In the genomic region with DNA sequence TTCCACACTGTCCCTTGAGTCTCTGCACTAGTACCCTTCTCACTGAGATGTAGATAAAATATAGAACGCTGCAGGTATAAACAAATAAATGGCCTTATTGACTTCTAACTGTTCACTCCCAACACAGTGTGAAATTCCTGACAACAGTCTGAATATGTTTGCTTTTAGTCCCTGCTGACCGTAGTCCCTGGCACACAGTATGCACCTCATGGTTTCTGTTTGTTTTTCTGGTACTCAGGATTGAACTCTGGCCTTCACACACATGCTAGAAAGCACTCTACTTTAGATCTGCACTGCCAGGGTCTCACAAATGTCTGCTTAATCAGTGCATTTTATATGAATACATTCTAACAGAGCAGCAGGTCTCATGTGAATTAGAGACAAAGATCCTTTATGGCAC, we compare ENCODE assay signal across 26 mouse cellular contexts.
"Had no signal": no experiment of that assay in that cellular context is flagged by ENCODE, and none has a peak within 500 bp of the region (broad histone marks: within the 10 kb centered on the region; RNA-seq: fewer than 3 reads in every experiment).

No protein-coding gene starts in this region.

- ATAC-seq: hindbrain, embryonic 16.5 days; inflammation-experienced regulatory T-cells, adult 6 months; intestine, embryonic 15.5 days; intestine, postnatal 0 days had no signal

- H3K4me3 ChIP-seq: gastrocnemius, adult 2 months; heart, adult 2 months; heart, embryonic 13.5 days; heart, embryonic 15.5 days; hindbrain, embryonic 10.5 days; hindbrain, embryonic 12.5 days; intestine, embryonic 15.5 days; limb, embryonic 13.5 days; limb, embryonic 15.5 days; liver, embryonic 13.5 days had no signal

- H3K27me3 ChIP-seq: heart, embryonic 13.5 days; heart, embryonic 15.5 days; hindbrain, embryonic 12.5 days; intestine, embryonic 15.5 days; limb, embryonic 13.5 days; limb, embryonic 15.5 days; liver, embryonic 13.5 days had no signal

- H3K9ac ChIP-seq: heart, embryonic 13.5 days; heart, embryonic 15.5 days; hindbrain, embryonic 12.5 days; hindbrain, embryonic 14.5 days; intestine, embryonic 15.5 days; limb, embryonic 13.5 days; limb, embryonic 15.5 days; liver, embryonic 13.5 days had no signal

- H3K4me2 ChIP-seq: heart, embryonic 11.5 days; heart, embryonic 13.5 days; heart, embryonic 15.5 days; hindbrain, embryonic 12.5 days; hindbrain, embryonic 14.5 days; intestine, embryonic 15.5 days; limb, embryonic 13.5 days; limb, embryonic 15.5 days; liver, embryonic 13.5 days had no signal

- H3K4me1 ChIP-seq: hindbrain, embryonic 10.5 days; hindbrain, embryonic 12.5 days; intestine, embryonic 15.5 days; limb, embryonic 13.5 days; liver, embryonic 13.5 days had no signal

- DNase-seq: gastrocnemius, adult 2 months; gastrocnemius, postnatal 10 days; gastrocnemius, postnatal 25 days; heart, adult 2 months; heart, postnatal 14 days; heart, postnatal 4 days; kidney, adult 18-20 months; kidney, adult 8-10 months; kidney, postnatal 10 days; kidney, postnatal 36 days; layer of hippocampus, adult 9-11 months; layer of hippocampus, postnatal 36 days; left cerebral cortex, postnatal 4 days; liver, embryonic 13.5 days had no signal

- H3K36me3 ChIP-seq: heart, embryonic 13.5 days; heart, embryonic 15.5 days; hindbrain, embryonic 10.5 days; hindbrain, embryonic 12.5 days; intestine, embryonic 15.5 days; limb, embryonic 13.5 days; limb, embryonic 15.5 days; liver, embryonic 13.5 days had no signal

- H3K27ac ChIP-seq: gastrocnemius, adult 2 months; heart, adult 2 months; heart, embryonic 13.5 days; heart, embryonic 15.5 days; hindbrain, embryonic 10.5 days; hindbrain, embryonic 12.5 days; hindbrain, embryonic 14.5 days; intestine, embryonic 15.5 days; limb, embryonic 13.5 days; limb, embryonic 15.5 days; liver, embryonic 13.5 days had no signal

- H3K9me3 ChIP-seq: heart, embryonic 13.5 days; heart, embryonic 15.5 days; hindbrain, embryonic 12.5 days; intestine, embryonic 15.5 days; limb, embryonic 13.5 days; limb, embryonic 15.5 days; liver, embryonic 13.5 days had no signal
